In genomic region chr3:28019727-28020126, GRCm38 (mm10) we compare ENCODE assay signal across 20 mouse cellular contexts.
A peak's percentile ranks its signal among the peaks of the same experiment; 100 is the strongest.
DNase-seq lines count a peak whose midpoint lies in the region; ATAC-seq and TF ChIP-seq lines count a peak whose summit lies in the region.
"Had no signal": no experiment of that assay in that cellular context is flagged by ENCODE, and none has a peak within 500 bp of the region (broad histone marks: within the 10 kb centered on the region; RNA-seq: fewer than 3 reads in every experiment).

No protein-coding gene starts in this region.

- no peak overlapping the region for H3K9ac ChIP-seq in forebrain, embryonic 16.5 days (replicated peaks; ENCODE audit: low read depth, low read length)
- no peak overlapping the region for H3K9ac ChIP-seq in hindbrain, embryonic 15.5 days
- H3K9ac ChIP-seq in midbrain, postnatal 0 days (replicated peaks; ENCODE audit: low read length, poor library complexity, severe bottlenecking) = no peak overlapping the region
- no peak overlapping the region for H3K9ac ChIP-seq in midbrain, embryonic 16.5 days (ENCODE audit: low read depth, low read length)
- H3K9ac ChIP-seq: embryonic facial prominence, embryonic 12.5 days; heart, embryonic 15.5 days had no signal

- 0 out of 2 replicates have a peak, but pooled peaks cover 4% of the 10 kb centered on the region for H3K4me1 ChIP-seq in forebrain, embryonic 16.5 days (replicated peaks; ENCODE audit: control insufficient read depth, insufficient read depth, low read length)
- H3K4me1 ChIP-seq in forebrain, embryonic 10.5 days = no peaks in the 10 kb centered on the region
- no peaks in the 10 kb centered on the region for H3K4me1 ChIP-seq in hindbrain, embryonic 15.5 days (replicated peaks)
- no peaks in the 10 kb centered on the region for H3K4me1 ChIP-seq in hindbrain, embryonic 10.5 days (replicated peaks)
- no peaks in the 10 kb centered on the region for H3K4me1 ChIP-seq in midbrain, postnatal 0 days (ENCODE audit: insufficient read depth, low read length)
- no peaks in the 10 kb centered on the region for H3K4me1 ChIP-seq in midbrain, embryonic 16.5 days (ENCODE audit: control insufficient read depth, insufficient read depth, low read length)
- H3K4me1 ChIP-seq: embryonic facial prominence, embryonic 12.5 days had no signal

- no peaks in the 10 kb centered on the region for H3K9me3 ChIP-seq in forebrain, embryonic 16.5 days (ENCODE audit: control insufficient read depth, low read length)
- H3K9me3 ChIP-seq in forebrain, embryonic 10.5 days = no peaks in the 10 kb centered on the region
- H3K9me3 ChIP-seq in hindbrain, embryonic 15.5 days = no peaks in the 10 kb centered on the region
- H3K9me3 ChIP-seq in hindbrain, embryonic 10.5 days = no peaks in the 10 kb centered on the region
- no peaks in the 10 kb centered on the region for H3K9me3 ChIP-seq in midbrain, postnatal 0 days (ENCODE audit: low read length)
- no peaks in the 10 kb centered on the region for H3K9me3 ChIP-seq in midbrain, embryonic 16.5 days (replicated peaks; ENCODE audit: control insufficient read depth, low read length, poor library complexity, severe bottlenecking)
- H3K9me3 ChIP-seq: embryonic facial prominence, embryonic 12.5 days; heart, embryonic 15.5 days had no signal

- no peak for TF ChIP-seq CTCF in midbrain, postnatal 0 days (IDR thresholded peaks at IDR 0.05)

- peak; percentile 59 for ATAC-seq in forebrain, embryonic 16.5 days
- ATAC-seq in hindbrain, embryonic 15.5 days (ENCODE audit: low FRiP score, low read depth) = peak; percentile 66; the same call in 1 of the 2 replicates
- no peak for ATAC-seq in midbrain, postnatal 0 days (ENCODE audit: low FRiP score)
- no peak for ATAC-seq in midbrain, embryonic 16.5 days

- no peak overlapping the region for H3K4me2 ChIP-seq in forebrain, embryonic 16.5 days (ENCODE audit: low read length)
- H3K4me2 ChIP-seq in hindbrain, embryonic 15.5 days = no peak overlapping the region
- no peak overlapping the region for H3K4me2 ChIP-seq in midbrain, postnatal 0 days (ENCODE audit: low read depth, low read length, poor library complexity, severe bottlenecking)
- no peak overlapping the region for H3K4me2 ChIP-seq in midbrain, embryonic 16.5 days (ENCODE audit: low read length)
- H3K4me2 ChIP-seq: embryonic facial prominence, embryonic 12.5 days; heart, embryonic 11.5 days; heart, embryonic 15.5 days had no signal

- H3K27me3 ChIP-seq in forebrain, embryonic 16.5 days (replicated peaks; ENCODE audit: control insufficient read depth, insufficient read depth, low read length) = no peaks in the 10 kb centered on the region
- no peaks in the 10 kb centered on the region for H3K27me3 ChIP-seq in forebrain, embryonic 10.5 days (ENCODE audit: poor library complexity, severe bottlenecking)
- H3K27me3 ChIP-seq in hindbrain, embryonic 15.5 days = no peaks in the 10 kb centered on the region
- H3K27me3 ChIP-seq in hindbrain, embryonic 10.5 days (ENCODE audit: insufficient read depth, poor library complexity, severe bottlenecking) = no peaks in the 10 kb centered on the region
- no peaks in the 10 kb centered on the region for H3K27me3 ChIP-seq in midbrain, postnatal 0 days (ENCODE audit: insufficient read depth, low read length)
- H3K27me3 ChIP-seq in midbrain, embryonic 16.5 days (ENCODE audit: control insufficient read depth, insufficient read depth, low read depth, low read length) = no peaks in the 10 kb centered on the region
- H3K27me3 ChIP-seq: CH12.LX; embryonic facial prominence, embryonic 12.5 days; heart, embryonic 15.5 days had no signal

- no peak for DNase-seq in forebrain, embryonic 10.5 days (ENCODE audit: extremely low spot score, low spot score)
- no peak for DNase-seq in hindbrain, embryonic 10.5 days (ENCODE audit: low spot score)
- DNase-seq in midbrain, postnatal 0 days (ENCODE audit: low spot score) = peak; percentile 8
- DNase-seq: adrenal gland, adult 8-10 months; adrenal gland, postnatal 36 days; cerebellum, adult 11 months; cerebellum, adult 8-10 months; cerebellum, postnatal 14 days; gastrocnemius, postnatal 36 days; heart, adult 18-20 months; heart, postnatal 14 days; kidney, adult 11 months; kidney, adult 9 months had no signal

- no peak overlapping the region for H3K4me3 ChIP-seq in forebrain, embryonic 16.5 days (replicated peaks; ENCODE audit: low read length)
- no peak overlapping the region for H3K4me3 ChIP-seq in forebrain, embryonic 10.5 days
- no peak overlapping the region for H3K4me3 ChIP-seq in hindbrain, embryonic 15.5 days
- H3K4me3 ChIP-seq in hindbrain, embryonic 10.5 days = no peak overlapping the region
- no peak overlapping the region for H3K4me3 ChIP-seq in midbrain, postnatal 0 days (ENCODE audit: low read depth, low read length)
- no peak overlapping the region for H3K4me3 ChIP-seq in midbrain, embryonic 16.5 days (ENCODE audit: low read depth, low read length)
- H3K4me3 ChIP-seq: embryonic facial prominence, embryonic 12.5 days; heart, embryonic 15.5 days had no signal

- H3K36me3 ChIP-seq in forebrain, embryonic 16.5 days (ENCODE audit: control insufficient read depth, insufficient read depth) = no peaks in the 10 kb centered on the region
- H3K36me3 ChIP-seq in forebrain, embryonic 10.5 days (replicated peaks) = no peaks in the 10 kb centered on the region
- no peaks in the 10 kb centered on the region for H3K36me3 ChIP-seq in hindbrain, embryonic 15.5 days
- no peaks in the 10 kb centered on the region for H3K36me3 ChIP-seq in hindbrain, embryonic 10.5 days
- no peaks in the 10 kb centered on the region for H3K36me3 ChIP-seq in midbrain, postnatal 0 days (ENCODE audit: insufficient read depth, low read length)
- no peaks in the 10 kb centered on the region for H3K36me3 ChIP-seq in midbrain, embryonic 16.5 days (ENCODE audit: control insufficient read depth, insufficient read depth, low read length)
- H3K36me3 ChIP-seq: embryonic facial prominence, embryonic 12.5 days; heart, embryonic 15.5 days had no signal

- WGBS in forebrain, embryonic 16.5 days = 57% methylated on average over 4 of the region's 4 CpGs
- WGBS in forebrain, embryonic 10.5 days = 93% methylated on average over 4 of the region's 4 CpGs
- 52% methylated on average over 4 of the region's 4 CpGs for WGBS in hindbrain, embryonic 15.5 days
- 92% methylated on average over 4 of the region's 4 CpGs for WGBS in hindbrain, embryonic 10.5 days
- 76% methylated on average over 4 of the region's 4 CpGs for WGBS in midbrain, postnatal 0 days
- WGBS in midbrain, embryonic 16.5 days = 66% methylated on average over 4 of the region's 4 CpGs

- H3K27ac ChIP-seq in forebrain, embryonic 16.5 days (ENCODE audit: low read length) = no peak overlapping the region
- no peak overlapping the region for H3K27ac ChIP-seq in forebrain, embryonic 10.5 days
- H3K27ac ChIP-seq in hindbrain, embryonic 15.5 days (replicated peaks) = no peak overlapping the region
- no peak overlapping the region for H3K27ac ChIP-seq in hindbrain, embryonic 10.5 days
- no peak overlapping the region for H3K27ac ChIP-seq in midbrain, postnatal 0 days (ENCODE audit: low read depth, low read length)
- no peak overlapping the region for H3K27ac ChIP-seq in midbrain, embryonic 16.5 days (ENCODE audit: low read length)
- H3K27ac ChIP-seq: embryonic facial prominence, embryonic 12.5 days had no signal

Comparison
In these comparisons a context has a peak if more than half of its experiments do, and no peak if none do; other contexts are left out.
1. ATAC-seq: peak in forebrain, embryonic 16.5 days (single experiment) and hindbrain, embryonic 15.5 days (single experiment); none in midbrain, postnatal 0 days (single experiment) and midbrain, embryonic 16.5 days (single experiment).